In the genomic region with DNA sequence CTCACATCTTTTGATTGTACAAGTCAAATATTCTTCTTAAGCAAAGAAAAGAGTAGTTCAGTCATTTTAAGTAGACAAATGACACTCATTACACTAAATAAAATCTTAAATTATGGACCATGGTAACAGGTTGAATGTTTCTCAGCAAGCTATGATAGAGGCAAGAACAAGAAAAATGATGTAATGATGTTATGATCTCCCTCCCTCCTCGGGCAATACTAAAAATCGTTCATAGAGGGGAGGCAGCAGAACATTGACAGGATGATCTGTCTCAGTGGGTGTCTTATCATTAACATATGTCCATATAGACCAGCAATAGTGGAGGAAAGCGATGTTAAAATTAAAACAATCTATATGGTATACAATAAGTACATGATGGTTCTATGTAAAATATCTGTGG, we compare ENCODE assay signal across 18 mouse cellular contexts. TPM values are rescaled to one million over a fixed set of nuclear protein-coding genes. Genes with fewer than 3 reads are reported as not detected.
DNase-seq lines count a peak whose midpoint lies in the region; ATAC-seq and TF ChIP-seq lines count a peak whose summit lies in the region.
"Had no signal": no experiment of that assay in that cellular context is flagged by ENCODE, and none has a peak within 500 bp of the region (broad histone marks: within the 10 kb centered on the region; RNA-seq: fewer than 3 reads in every experiment).

No protein-coding gene starts in this region.

- H3K9ac ChIP-seq in neural tube, embryonic 12.5 days = no peak overlapping the region
- H3K9ac ChIP-seq in forebrain, embryonic 13.5 days = peak overlapping the region; percentile 60
- H3K9ac ChIP-seq in hindbrain, postnatal 0 days (replicated peaks; ENCODE audit: low read length) = no peak overlapping the region; the same call in none of the 2 replicates
- peak overlapping the region; percentile 48 for H3K9ac ChIP-seq in neural tube, embryonic 15.5 days (replicated peaks)
- H3K9ac ChIP-seq: embryonic facial prominence, embryonic 13.5 days; liver, embryonic 14.5 days had no signal

- no peak for DNase-seq in neural tube, embryonic 10.5 days (ENCODE audit: extremely low spot score, low spot score)
- peak; percentile 70 for DNase-seq in hindbrain, postnatal 0 days (ENCODE audit: low spot score)
- DNase-seq in heart, postnatal 25 days (ENCODE audit: low spot score) = no peak
- no peak for DNase-seq in heart, adult 9 months (ENCODE audit: low spot score in 2 of 2)
- DNase-seq in kidney, adult 9 months = no peak
- DNase-seq: adrenal gland, adult 2 months; heart, adult 11 months; heart, postnatal 36 days; kidney, adult 2 months; lung, postnatal 4 days had no signal

- no peak for TF ChIP-seq CTCF in hindbrain, postnatal 0 days (IDR thresholded peaks at IDR 0.05; ENCODE audit: low read depth)

- intact Hi-C loops in heart, postnatal 25 days (cut with DNase I) = no loop called here

- peak overlapping the region; percentile 40 for H3K4me2 ChIP-seq in neural tube, embryonic 12.5 days (replicated peaks)
- H3K4me2 ChIP-seq in forebrain, embryonic 13.5 days = peak overlapping the region; percentile 57
- peak overlapping the region; percentile 58 for H3K4me2 ChIP-seq in hindbrain, postnatal 0 days (ENCODE audit: low read depth, low read length)
- peak overlapping the region; percentile 59 for H3K4me2 ChIP-seq in neural tube, embryonic 15.5 days
- H3K4me2 ChIP-seq: embryonic facial prominence, embryonic 13.5 days had no signal

- peaks cover 3% of the 10 kb centered on the region; the same call in 1 of the 2 replicates for H3K4me1 ChIP-seq in neural tube, embryonic 12.5 days
- peaks cover 31% of the 10 kb centered on the region for H3K4me1 ChIP-seq in forebrain, embryonic 13.5 days
- H3K4me1 ChIP-seq in hindbrain, postnatal 0 days (ENCODE audit: insufficient read depth, low read length) = no peaks in the 10 kb centered on the region
- H3K4me1 ChIP-seq in neural tube, embryonic 15.5 days = peaks cover 14% of the 10 kb centered on the region
- H3K4me1 ChIP-seq: embryonic facial prominence, embryonic 13.5 days had no signal

- H3K9me3 ChIP-seq in neural tube, embryonic 12.5 days = no peaks in the 10 kb centered on the region
- H3K9me3 ChIP-seq in forebrain, embryonic 13.5 days (replicated peaks) = no peaks in the 10 kb centered on the region
- no peaks in the 10 kb centered on the region for H3K9me3 ChIP-seq in hindbrain, postnatal 0 days (ENCODE audit: low read length)
- H3K9me3 ChIP-seq in neural tube, embryonic 15.5 days (replicated peaks) = no peaks in the 10 kb centered on the region
- H3K9me3 ChIP-seq: embryonic facial prominence, embryonic 13.5 days; limb, embryonic 10.5 days had no signal

- no peaks in the 10 kb centered on the region for H3K27me3 ChIP-seq in neural tube, embryonic 12.5 days (replicated peaks)
- no peaks in the 10 kb centered on the region for H3K27me3 ChIP-seq in forebrain, embryonic 13.5 days
- no peaks in the 10 kb centered on the region for H3K27me3 ChIP-seq in hindbrain, postnatal 0 days (ENCODE audit: insufficient read depth, low read length)
- no peaks in the 10 kb centered on the region for H3K27me3 ChIP-seq in neural tube, embryonic 15.5 days (replicated peaks)
- H3K27me3 ChIP-seq: CH12.LX; embryonic facial prominence, embryonic 13.5 days had no signal

- H3K4me3 ChIP-seq in neural tube, embryonic 12.5 days = no peak overlapping the region
- peak overlapping the region; percentile 43 for H3K4me3 ChIP-seq in forebrain, embryonic 13.5 days
- H3K4me3 ChIP-seq in hindbrain, postnatal 0 days (ENCODE audit: low read length) = peak overlapping the region; percentile 80
- H3K4me3 ChIP-seq in neural tube, embryonic 15.5 days (replicated peaks) = peak overlapping the region; percentile 50
- H3K4me3 ChIP-seq: embryonic facial prominence, embryonic 13.5 days; limb, embryonic 10.5 days had no signal

- no peaks in the 10 kb centered on the region for H3K36me3 ChIP-seq in neural tube, embryonic 12.5 days
- no peaks in the 10 kb centered on the region for H3K36me3 ChIP-seq in forebrain, embryonic 13.5 days (ENCODE audit: poor library complexity, severe bottlenecking)
- no peaks in the 10 kb centered on the region for H3K36me3 ChIP-seq in hindbrain, postnatal 0 days (ENCODE audit: insufficient read depth, low read length)
- H3K36me3 ChIP-seq in neural tube, embryonic 15.5 days = no peaks in the 10 kb centered on the region
- H3K36me3 ChIP-seq: embryonic facial prominence, embryonic 13.5 days; limb, embryonic 10.5 days had no signal

- no peak overlapping the region for H3K27ac ChIP-seq in neural tube, embryonic 12.5 days
- H3K27ac ChIP-seq in forebrain, embryonic 13.5 days = no peak overlapping the region
- peak overlapping the region; percentile 64 for H3K27ac ChIP-seq in hindbrain, postnatal 0 days
- no peak overlapping the region for H3K27ac ChIP-seq in neural tube, embryonic 15.5 days (replicated peaks)
- H3K27ac ChIP-seq: embryonic facial prominence, embryonic 13.5 days; limb, embryonic 10.5 days; liver, embryonic 14.5 days had no signal

- WGBS in neural tube, embryonic 12.5 days = 72% methylated on average over 3 of the region's 3 CpGs
- WGBS in forebrain, embryonic 13.5 days = 55% methylated on average over 3 of the region's 3 CpGs
- 19% methylated on average over 3 of the region's 3 CpGs for WGBS in hindbrain, postnatal 0 days
- WGBS in neural tube, embryonic 15.5 days = 30% methylated on average over 3 of the region's 3 CpGs

- no peak for ATAC-seq in neural tube, embryonic 12.5 days (ENCODE audit: low FRiP score, low read depth)
- ATAC-seq in forebrain, embryonic 13.5 days = no peak
- no peak for ATAC-seq in hindbrain, postnatal 0 days
- no peak for ATAC-seq in neural tube, embryonic 15.5 days (ENCODE audit: low FRiP score)
- ATAC-seq: Patski had no signal

RNA-seq across cellular contexts. Expression of gene Gpm6a, which starts 2.1 kb away (rescaled TPM):
- polyA plus RNA-seq in neural tube, embryonic 12.5 days (2016; fragmentation: Nextera tagmentation; extraction: Ambion mirVana) = 115 and 122 TPM in 2 replicates
- 366 and 370 TPM in 2 replicates for polyA plus RNA-seq in forebrain, embryonic 13.5 days (2015; fragmentation: Nextera tagmentation; extraction: Ambion mirVana)
- 709 and 772 TPM in 2 replicates for total RNA-seq in hindbrain, postnatal 0 days (2014; rRNA removed)
- polyA plus RNA-seq in hindbrain, postnatal 0 days (2015; fragmentation: Nextera tagmentation; extraction: Ambion mirVana) = 546 and 548 TPM in 2 replicates
- 411 and 481 TPM in 2 replicates for polyA plus RNA-seq in neural tube, embryonic 15.5 days (2015; fragmentation: Nextera tagmentation; extraction: Ambion mirVana)
- total RNA-seq in heart, postnatal 25 days (2021) = 10 to 100 TPM; 10.4 to 12.9 TPM
- polyA plus RNA-seq: Patski had no signal

Comparison
In these comparisons a context has a peak if more than half of its experiments do, and no peak if none do; other contexts are left out.
1. H3K9ac ChIP-seq: peak in forebrain, embryonic 13.5 days (single experiment) and neural tube, embryonic 15.5 days (single experiment); none in neural tube, embryonic 12.5 days (single experiment) and hindbrain, postnatal 0 days (single experiment).
2. Peak in every context shown above with its lines, with median percentiles within 50 percentile points of each other: H3K4me2 ChIP-seq.